Mouse (Mus musculus) C2C12 (cell line): ENCODE data around the gene Nampt. TPM values are rescaled to one million over a fixed set of nuclear protein-coding genes. Genes with fewer than 3 reads are reported as not detected.

ENCODE experiments used
- H3K27me3 ChIP-seq: one replicate; pipeline ENCODE4 v1.6.1; 2011; ENCODE audit not compliant: control insufficient read depth, insufficient read depth, insufficient read length
- H3K36me3 ChIP-seq: one replicate; pipeline ENCODE4 v1.6.1; 2011; ENCODE audit not compliant: control insufficient read depth, insufficient read depth
- H3K4me3 ChIP-seq: one replicate; pipeline ENCODE4 v1.5.1; 2011; ENCODE audit warnings: mild to moderate bottlenecking, control low read depth; ENCODE audit not compliant: poor library complexity, insufficient read depth, severe bottlenecking
- H3K79me2 ChIP-seq: one replicate; pipeline ENCODE4 v1.6.1; 2011; ENCODE audit not compliant: control insufficient read depth, insufficient read depth
- H3K79me3 ChIP-seq: one replicate; pipeline ENCODE4 v1.6.1; 2011; ENCODE audit warnings: low read depth, control low read depth
- H3ac ChIP-seq: one replicate; pipeline ENCODE3; 2011; ENCODE audit warnings: low read depth; ENCODE audit not compliant: control insufficient read depth, insufficient read length
- CEBPB ChIP-seq: IDR thresholded peaks from one replicate; pipeline ENCODE4 v1.6.1; 2011; ENCODE audit warnings: low read depth, mild to moderate bottlenecking, control low read depth, moderate library complexity
- CTCF ChIP-seq: IDR thresholded peaks from one replicate; pipeline ENCODE4 v1.5.1; 2011; ENCODE audit not compliant: control insufficient read depth, insufficient read depth, insufficient read length
- FOSL1 ChIP-seq: IDR thresholded peaks from one replicate; pipeline ENCODE4 v1.8.0; 2011; ENCODE audit warnings: mild to moderate bottlenecking, low read length; ENCODE audit not compliant: poor library complexity, insufficient read depth, severe bottlenecking
- MAX ChIP-seq: IDR thresholded peaks from one replicate; pipeline ENCODE4 v1.6.1; 2011; ENCODE audit warnings: mild to moderate bottlenecking, control low read depth
- MYOD1 ChIP-seq: IDR thresholded peaks from one replicate; pipeline ENCODE4 v1.6.1; 2011; ENCODE audit warnings: low read depth; ENCODE audit not compliant: control insufficient read depth, insufficient read length
- MYOG ChIP-seq: IDR thresholded peaks from one replicate; pipeline ENCODE4 v1.6.1; 2011; ENCODE audit not compliant: control insufficient read depth, insufficient read length; ENCODE audit errors: extremely low read depth
- USF1 ChIP-seq: IDR thresholded peaks from one replicate; pipeline ENCODE4 v1.6.1; 2011; ENCODE audit warnings: low read depth, mild to moderate bottlenecking, control low read depth, moderate library complexity
- polyA plus RNA-seq: library from polyadenylated mRNA; unstranded; fragments of >200 nt; fragmentation: generic; extraction: Trizol; gene quantifications from one replicate; pipeline ENCODE4 v1.2.1, GENCODE M21; 2012; ENCODE audit warnings: missing spikeins

Nampt gene
- polyA plus RNA-seq, 1 experiment: 7.9 TPM

GRCm38 (mm10) chr12:32877500-32877899 lies 58.2 kb downstream of the Nampt start:
- Histone ChIP-seq H3K79me2 (no peaks in the 10 kb centered on the region), H3K27me3 (peaks cover 3% of the 10 kb centered on the region), H3K36me3 (no peaks in the 10 kb centered on the region), H3K79me3 (no peaks in the 10 kb centered on the region), H3K4me3 (no peak overlapping the region), H3ac (no peak overlapping the region)
- no peak for TF ChIP-seq CTCF

- no peaks in the 10 kb centered on the region for H3K79me3 ChIP-seq
- no peaks in the 10 kb centered on the region for H3K79me2 ChIP-seq
- H3K36me3 ChIP-seq: no peaks in the 10 kb centered on the region
- peaks cover 3% of the 10 kb centered on the region for H3K27me3 ChIP-seq
- no peak overlapping the region for H3ac ChIP-seq
- TF ChIP-seq MYOD1 (no peak), MYOG (no peak), FOSL1 (no peak), USF1 (no peak), CTCF (no peak), MAX (no peak), CEBPB (no peak)
- H3K4me3 ChIP-seq: no peak overlapping the region
Measured at GRCm38 (mm10) chr12:32877964-32878571, 58.7 kb downstream of the Nampt start.

- H3ac ChIP-seq: no peak overlapping the region
- H3K79me2 ChIP-seq: no peaks in the 10 kb centered on the region
- no peak overlapping the region for H3K4me3 ChIP-seq
- no peaks in the 10 kb centered on the region for H3K36me3 ChIP-seq
- H3K79me3 ChIP-seq: no peaks in the 10 kb centered on the region
- peaks cover 3% of the 10 kb centered on the region for H3K27me3 ChIP-seq
- TF ChIP-seq FOSL1 (no peak), CTCF (no peak), MYOD1 (no peak), USF1 (no peak), MAX (no peak), CEBPB (no peak), MYOG (no peak)
Measured at GRCm38 (mm10) chr12:32879371-32879770, 60.0 kb downstream of the Nampt start.

- TF ChIP-seq MAX (no peak), MYOD1 (no peak), CEBPB (no peak), USF1 (no peak), CTCF (no peak), FOSL1 (no peak), MYOG (no peak)
- Histone ChIP-seq H3ac (no peak overlapping the region), H3K79me3 (no peaks in the 10 kb centered on the region), H3K27me3 (peaks cover 4% of the 10 kb centered on the region), H3K4me3 (no peak overlapping the region), H3K79me2 (no peaks in the 10 kb centered on the region), H3K36me3 (no peaks in the 10 kb centered on the region)
Measured at GRCm38 (mm10) chr12:32884356-32884755, 65.0 kb downstream of the Nampt start.

- Histone ChIP-seq H3K79me2 (no peaks in the 10 kb centered on the region), H3K4me3 (no peak overlapping the region), H3K27me3 (peaks cover 10% of the 10 kb centered on the region), H3K79me3 (no peaks in the 10 kb centered on the region), H3K36me3 (no peaks in the 10 kb centered on the region), H3ac (no peak overlapping the region)
- TF ChIP-seq MAX (no peak), FOSL1 (no peak), CEBPB (no peak), CTCF (no peak), MYOG (no peak), MYOD1 (no peak), USF1 (no peak)
Measured at GRCm38 (mm10) chr12:32885041-32885440, 65.7 kb downstream of the Nampt start.

GRCm38 (mm10) chr12:32886353-32886752 lies 67.0 kb downstream of the Nampt start:
- Histone ChIP-seq H3K27me3 (peaks cover 10% of the 10 kb centered on the region), H3K79me2 (no peaks in the 10 kb centered on the region), H3ac (no peak overlapping the region), H3K4me3 (no peak overlapping the region), H3K79me3 (no peaks in the 10 kb centered on the region), H3K36me3 (no peaks in the 10 kb centered on the region)
- no peak for TF ChIP-seq MAX
- TF ChIP-seq CTCF: no peak
- TF ChIP-seq USF1: no peak
- TF ChIP-seq FOSL1: no peak
- TF ChIP-seq MYOD1: no peak
- TF ChIP-seq CEBPB: no peak
- TF ChIP-seq MYOG: no peak
